Mouse (Mus musculus): Measurements from ENCODE around the gene Rplp0. TPM values are rescaled to one million over a fixed set of nuclear protein-coding genes. Genes with fewer than 3 reads are reported as not detected.
"Not testable (repeated sequence)": the region's sequence is repeated elsewhere in the genome, so short reads cannot be mapped to it uniquely, and the experiment has no call there.

Rplp0 gene
- polyA plus RNA-seq (2016; fragmentation: Nextera tagmentation; extraction: Ambion mirVana) = 1,124 and 1,374 TPM in 2 replicates

DNA sequence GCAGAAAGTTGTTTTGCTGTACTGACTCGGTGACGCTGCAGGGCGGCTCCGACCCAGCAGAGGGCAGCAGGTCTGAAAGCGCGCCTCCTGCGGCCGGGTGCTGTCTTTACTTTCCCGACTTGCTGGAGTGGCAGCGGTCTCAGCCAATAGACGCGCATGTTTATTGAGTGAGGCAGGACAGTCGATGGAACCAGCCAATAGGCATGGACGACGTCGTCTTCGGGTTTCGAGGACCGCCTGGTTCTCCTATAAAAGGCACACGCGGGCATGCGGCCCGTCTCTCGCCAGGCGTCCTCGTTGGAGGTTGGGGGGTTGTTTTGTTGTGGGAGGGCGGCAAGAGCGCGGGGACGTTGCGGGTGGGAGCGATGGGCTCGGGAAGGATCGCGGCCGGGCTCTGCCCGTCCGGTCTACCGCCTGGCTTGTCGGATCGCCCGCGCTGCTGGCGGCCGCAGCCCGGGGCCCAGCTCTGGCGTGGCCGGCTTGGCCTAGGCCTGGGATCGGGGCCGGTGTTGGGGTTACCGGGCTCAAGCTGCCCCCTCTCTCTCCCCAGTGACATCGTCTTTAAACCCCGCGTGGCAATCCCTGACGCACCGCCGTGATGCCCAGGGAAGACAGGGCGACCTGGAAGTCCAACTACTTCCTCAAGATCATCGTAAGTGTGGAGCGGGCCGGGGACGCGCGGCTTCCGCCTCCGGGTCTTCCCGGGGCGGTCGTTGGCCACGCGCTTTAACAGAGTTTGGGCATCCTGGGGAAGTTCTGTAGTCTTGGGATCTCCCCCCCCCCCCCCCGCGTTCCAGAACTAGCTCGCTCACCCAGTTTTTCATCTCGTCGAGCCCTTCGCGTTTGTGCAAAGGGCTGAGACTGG lies at the start of gene Rplp0:
Rplp0 (plus strand) TSS at position 231 of the 865 bp plus-strand sequence.
- Histone ChIP-seq H3K27me3 (ENCODE audit: insufficient read depth, poor library complexity, severe bottlenecking) (no peaks in the 10 kb centered on the region), H3K4me3 (peak within 1 kb of the TSS; percentile 96), H3K36me3 (peaks cover 41% of the 10 kb centered on the region), H3K4me1 (replicated peaks) (peaks cover 39% of the 10 kb centered on the region), H3K9me3 (no peaks in the 10 kb centered on the region), H3K27ac (peak within 1 kb of the TSS; percentile 98)
- DNase-seq (ENCODE audit: low spot score) = peak; percentile 99
- WGBS = under 1% methylated on average over 78 of the region's 78 CpGs

DNA sequence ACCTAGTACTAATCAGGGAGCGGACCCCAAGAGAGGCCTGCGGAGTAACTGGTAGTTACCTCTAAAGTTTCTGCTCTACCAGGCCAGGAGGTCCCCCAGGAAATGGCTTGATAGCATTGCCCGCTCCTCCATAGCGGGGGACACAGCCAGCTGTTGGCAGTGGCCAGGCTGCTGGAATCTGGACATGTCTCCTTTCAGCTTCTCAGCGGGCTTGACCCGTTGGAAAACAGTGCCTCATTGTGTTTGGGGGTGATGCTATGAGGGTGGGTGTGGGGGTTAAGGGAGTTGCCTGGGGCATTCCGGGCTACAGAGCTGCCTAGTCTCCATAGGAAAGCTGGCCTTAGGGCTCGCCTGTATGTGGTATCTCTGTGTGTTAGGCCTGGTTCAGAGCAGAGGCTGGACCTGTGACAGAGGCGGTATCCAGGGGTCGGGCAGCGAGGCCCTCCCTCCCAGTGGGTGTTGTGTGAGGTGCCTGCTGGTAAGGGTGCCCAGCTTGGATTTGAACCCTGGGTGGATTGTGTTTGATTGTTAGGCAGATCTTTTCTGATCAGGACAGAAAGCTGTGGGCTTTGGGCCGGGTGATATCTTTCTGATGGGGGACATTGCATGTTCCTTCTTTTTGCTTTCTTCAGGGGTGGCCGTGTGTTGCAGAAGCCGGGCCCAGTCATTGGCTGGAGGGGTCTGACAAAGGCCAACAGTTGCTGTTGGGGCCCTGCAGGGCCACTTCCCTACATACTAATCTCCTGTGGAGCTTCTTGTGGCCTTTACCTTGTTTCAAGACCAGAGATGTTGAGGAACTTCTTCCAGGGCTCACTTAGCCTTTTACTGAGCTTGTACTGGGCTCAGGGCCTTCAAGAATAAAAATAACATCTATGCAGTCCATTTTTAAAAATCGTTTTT lies 49.2 kb upstream of the Rplp0 start:
- H3K4me1 ChIP-seq (replicated peaks) = peaks cover 60% of the 10 kb centered on the region
- WGBS = 58% methylated on average over 15 of the region's 15 CpGs

DNA sequence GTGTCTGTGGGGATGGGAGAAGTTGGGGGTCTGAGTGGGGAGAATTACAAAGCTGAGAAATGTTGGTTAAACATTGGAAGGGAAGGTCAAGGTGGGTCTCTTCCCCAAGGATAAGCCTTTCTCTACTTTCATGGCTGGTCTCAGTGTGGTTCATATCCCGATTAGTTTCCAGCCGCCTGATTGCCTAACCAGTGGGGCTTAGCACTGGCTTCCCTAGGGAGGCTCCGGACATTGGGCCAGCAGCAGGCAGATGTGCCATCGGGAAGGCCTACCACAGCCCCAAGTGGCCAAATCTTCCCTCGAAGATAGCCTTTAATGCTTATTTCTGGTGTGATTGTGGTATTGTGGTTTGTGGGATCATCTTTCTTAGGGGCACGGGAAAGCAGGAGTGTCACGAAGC lies 46.9 kb upstream of the Rplp0 start:
- peaks cover 15% of the 10 kb centered on the region for H3K36me3 ChIP-seq
- no peak overlapping the region for H3K4me3 ChIP-seq
- peaks cover 57% of the 10 kb centered on the region for H3K4me1 ChIP-seq (replicated peaks)
- no peaks in the 10 kb centered on the region for H3K9me3 ChIP-seq
- WGBS = 92% methylated on average over 7 of the region's 7 CpGs
- no peak overlapping the region for H3K27ac ChIP-seq
- 0 out of 2 replicates have a peak, but pooled peaks cover 4% of the 10 kb centered on the region for H3K27me3 ChIP-seq (ENCODE audit: insufficient read depth, poor library complexity, severe bottlenecking)
- no peak for DNase-seq (ENCODE audit: low spot score)

More for the DNA sequence above, 49.2 kb upstream of the Rplp0 start:
- H3K4me3 ChIP-seq = peak overlapping the region; percentile 87
- no peaks in the 10 kb centered on the region for H3K36me3 ChIP-seq
- H3K9me3 ChIP-seq = no peaks in the 10 kb centered on the region
- H3K27me3 ChIP-seq (ENCODE audit: insufficient read depth, poor library complexity, severe bottlenecking) = 0 out of 2 replicates have a peak, but pooled peaks cover 6% of the 10 kb centered on the region
- peak; percentile 29 for DNase-seq (ENCODE audit: low spot score)
- H3K27ac ChIP-seq = peak overlapping the region; percentile 72

DNA sequence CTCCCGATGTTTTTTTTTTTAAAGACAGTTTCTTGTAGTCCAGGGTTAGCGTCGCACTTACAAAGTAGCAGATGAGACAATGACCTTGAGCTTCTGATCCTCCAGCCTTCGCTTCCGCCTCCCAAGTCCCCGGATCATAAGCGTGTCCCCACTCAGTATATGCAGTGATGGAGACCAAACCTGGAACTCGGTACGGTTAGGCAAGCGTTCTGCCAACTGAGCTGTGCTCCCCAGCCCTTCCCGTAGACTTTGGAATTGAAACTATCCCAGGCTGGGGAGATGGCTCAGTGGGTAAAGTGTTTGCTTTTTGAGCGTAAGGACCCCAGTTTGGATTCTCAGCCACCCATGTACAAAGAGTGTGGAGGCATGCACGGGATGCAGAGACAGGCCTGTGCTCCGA lies 46.0 kb upstream of the Rplp0 start:
- peaks cover 48% of the 10 kb centered on the region for H3K4me1 ChIP-seq (replicated peaks)
- WGBS = 97% methylated on average over 14 of the region's 14 CpGs
- peaks cover 20% of the 10 kb centered on the region for H3K36me3 ChIP-seq
- H3K4me3 ChIP-seq = no peak overlapping the region
- no peaks in the 10 kb centered on the region for H3K9me3 ChIP-seq
- no peak for DNase-seq (ENCODE audit: low spot score)
- no peak overlapping the region for H3K27ac ChIP-seq
- H3K27me3 ChIP-seq (ENCODE audit: insufficient read depth, poor library complexity, severe bottlenecking) = no peaks in the 10 kb centered on the region

DNA sequence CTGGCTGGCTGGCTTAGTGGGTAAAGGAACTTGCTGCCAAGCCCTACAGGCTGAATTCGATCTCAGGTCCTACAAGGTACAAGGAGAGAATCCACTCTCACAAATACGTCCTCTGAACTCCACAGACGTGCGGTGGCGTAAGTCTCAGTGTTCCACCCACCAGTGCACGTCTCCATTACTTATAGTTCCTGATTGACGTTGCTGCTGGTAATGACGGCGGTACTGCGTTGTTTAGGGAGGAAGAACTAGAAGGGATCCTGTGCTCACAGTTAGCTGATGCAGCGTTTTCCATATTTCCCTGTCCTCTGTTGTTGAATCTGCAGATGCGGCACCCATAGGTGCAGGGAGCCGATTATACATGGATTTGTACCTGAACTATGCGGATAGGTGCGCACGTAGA lies 45.5 kb upstream of the Rplp0 start:
- no peak for DNase-seq (ENCODE audit: low spot score)
- H3K4me1 ChIP-seq (replicated peaks) = peaks cover 43% of the 10 kb centered on the region
- 95% methylated on average over 16 of the region's 16 CpGs for WGBS
- no peaks in the 10 kb centered on the region for H3K9me3 ChIP-seq
- H3K27me3 ChIP-seq (ENCODE audit: insufficient read depth, poor library complexity, severe bottlenecking) = no peaks in the 10 kb centered on the region
- H3K4me3 ChIP-seq = no peak overlapping the region
- H3K27ac ChIP-seq = no peak overlapping the region
- H3K36me3 ChIP-seq = peaks cover 22% of the 10 kb centered on the region

DNA sequence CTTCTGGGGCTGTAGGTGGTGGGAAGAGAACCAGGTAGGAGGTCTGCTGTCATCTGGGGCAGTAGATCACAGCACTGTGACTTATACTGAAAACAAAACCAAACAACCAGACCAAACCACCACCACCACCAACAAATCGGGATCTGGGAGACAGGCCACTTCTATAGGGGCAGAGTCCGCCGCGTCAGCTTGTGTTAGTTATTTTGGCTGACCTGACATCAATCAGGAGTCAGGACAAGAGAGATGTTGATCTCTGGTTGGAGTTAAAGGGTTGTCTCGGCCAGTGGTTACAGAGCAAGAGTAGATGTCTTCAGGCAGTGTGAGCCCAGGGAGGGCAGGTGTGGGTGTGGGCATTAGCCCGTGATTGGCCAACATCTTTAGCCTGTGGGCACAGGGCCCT lies 44.9 kb upstream of the Rplp0 start:
- H3K4me3 ChIP-seq = no peak overlapping the region
- H3K9me3 ChIP-seq = no peaks in the 10 kb centered on the region
- no peaks in the 10 kb centered on the region for H3K27me3 ChIP-seq (ENCODE audit: insufficient read depth, poor library complexity, severe bottlenecking)
- peak overlapping the region; percentile 75; the same call in 1 of the 2 replicates for H3K27ac ChIP-seq
- no peak for DNase-seq (ENCODE audit: low spot score)
- peaks cover 22% of the 10 kb centered on the region for H3K36me3 ChIP-seq
- 87% methylated on average over 6 of the region's 6 CpGs for WGBS
- peaks cover 37% of the 10 kb centered on the region for H3K4me1 ChIP-seq (replicated peaks)

DNA sequence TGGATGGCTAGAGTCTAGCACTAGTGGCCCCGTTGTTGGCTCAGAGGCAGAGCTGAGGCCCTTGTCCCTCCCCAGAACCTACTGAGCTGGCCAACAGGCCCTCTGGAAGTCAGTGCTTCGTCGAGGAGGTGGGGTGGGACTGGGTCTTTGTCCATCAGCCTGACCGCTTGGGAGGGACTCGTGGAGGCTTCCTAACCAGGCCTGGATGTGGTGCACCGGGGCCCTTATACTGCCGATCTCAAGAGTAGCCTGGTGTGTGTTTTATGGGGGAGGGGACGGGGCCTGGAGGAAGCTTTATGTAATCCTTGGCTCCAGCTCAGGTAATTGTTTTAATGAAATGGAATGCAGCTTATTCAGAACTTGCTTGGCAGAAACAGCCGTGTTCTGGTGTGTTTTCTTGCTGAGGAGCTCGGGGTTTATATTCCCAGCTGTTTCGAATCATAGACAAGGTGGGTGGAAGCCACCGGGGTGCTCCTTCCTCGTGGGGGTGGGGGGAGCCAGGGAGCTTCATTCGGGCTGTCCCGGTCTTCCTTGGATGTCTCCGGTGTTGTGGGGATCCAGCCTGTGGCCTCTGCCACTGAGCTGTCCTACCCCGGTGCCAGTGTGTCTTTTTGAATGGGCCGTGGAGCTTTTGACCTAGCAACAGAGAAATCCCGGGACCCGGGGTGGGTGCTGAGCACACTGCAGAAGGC lies 44.2 kb upstream of the Rplp0 start:
- H3K27ac ChIP-seq = peak overlapping the region; percentile 75
- no peak for DNase-seq (ENCODE audit: low spot score)
- no peaks in the 10 kb centered on the region for H3K27me3 ChIP-seq (ENCODE audit: insufficient read depth, poor library complexity, severe bottlenecking)
- peaks cover 22% of the 10 kb centered on the region for H3K36me3 ChIP-seq
- no peaks in the 10 kb centered on the region for H3K9me3 ChIP-seq
- H3K4me3 ChIP-seq = no peak overlapping the region
- H3K4me1 ChIP-seq (replicated peaks) = peaks cover 32% of the 10 kb centered on the region
- WGBS = 68% methylated on average over 20 of the region's 20 CpGs

DNA sequence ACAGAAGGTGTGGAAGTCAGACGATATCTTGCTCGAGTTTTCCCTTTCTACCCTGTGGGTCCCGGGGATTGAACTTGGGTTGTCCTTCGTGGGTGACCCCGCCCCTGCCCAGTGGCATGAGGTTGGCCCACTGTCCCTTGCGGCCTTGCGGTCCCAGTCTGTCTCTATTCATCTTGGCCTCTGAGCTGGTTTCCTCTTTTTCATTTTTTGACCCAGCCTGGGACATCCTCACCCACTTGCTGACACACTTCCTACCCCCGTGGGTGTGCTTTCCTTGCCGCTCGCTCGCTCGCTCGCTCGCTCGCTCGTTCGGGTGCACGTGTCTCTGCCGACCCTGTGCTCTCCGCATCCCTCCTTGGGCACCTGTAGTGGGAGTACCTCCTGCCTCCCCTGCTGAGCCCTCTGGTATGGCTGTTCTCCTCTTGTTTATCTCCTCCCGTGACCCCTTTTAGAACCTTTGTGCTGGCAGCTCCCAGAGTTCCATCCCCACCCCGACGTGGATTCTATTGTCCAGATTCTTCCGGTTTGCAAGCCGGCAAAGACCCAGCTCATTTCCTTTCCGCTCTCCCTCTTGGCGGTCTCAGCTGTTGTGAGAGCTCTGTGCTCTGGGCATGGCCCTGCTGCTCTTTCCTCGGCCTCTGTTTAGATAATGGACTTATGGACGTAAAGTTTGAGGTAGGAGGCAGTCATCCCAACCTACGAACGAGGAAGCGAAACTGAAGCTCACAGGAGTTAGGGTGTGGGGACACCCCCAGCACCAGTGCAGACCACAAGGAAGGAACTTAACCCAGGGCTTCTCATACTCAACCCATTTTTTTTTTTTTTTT lies 43.0 kb upstream of the Rplp0 start:
- Histone ChIP-seq H3K36me3 (peaks cover 22% of the 10 kb centered on the region), H3K27ac (peak overlapping the region; percentile 67), H3K4me3 (no peak overlapping the region), H3K27me3 (ENCODE audit: insufficient read depth, poor library complexity, severe bottlenecking) (no peaks in the 10 kb centered on the region), H3K9me3 (no peaks in the 10 kb centered on the region), H3K4me1 (replicated peaks) (peaks cover 40% of the 10 kb centered on the region)
- no peak for DNase-seq (ENCODE audit: low spot score)
- 78% methylated on average over 32 of the region's 32 CpGs for WGBS

DNA sequence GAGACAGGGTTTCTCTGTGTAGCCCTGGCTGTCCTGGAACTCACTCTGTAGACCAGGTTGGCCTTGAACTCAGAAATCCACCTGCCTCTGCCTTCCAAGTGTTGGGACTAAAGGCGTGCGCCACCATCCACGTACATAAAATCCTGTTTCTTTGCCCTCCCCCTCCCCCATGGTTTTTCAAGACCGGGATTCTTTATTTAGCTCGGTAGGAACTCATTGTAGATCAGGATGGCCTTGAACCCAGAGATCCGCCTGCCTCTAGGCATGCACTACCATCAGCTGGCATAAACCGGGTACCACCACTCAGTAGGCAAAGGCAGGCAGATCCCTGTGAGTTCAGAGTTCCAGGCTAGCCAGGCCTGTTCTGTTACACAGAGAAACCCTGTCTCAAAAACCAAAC lies 42.4 kb upstream of the Rplp0 start:
- Histone ChIP-seq H3K27ac (no peak overlapping the region), H3K4me1 (replicated peaks) (peaks cover 42% of the 10 kb centered on the region), H3K4me3 (no peak overlapping the region), H3K36me3 (peaks cover 22% of the 10 kb centered on the region), H3K27me3 (ENCODE audit: insufficient read depth, poor library complexity, severe bottlenecking) (no peaks in the 10 kb centered on the region), H3K9me3 (no peaks in the 10 kb centered on the region)
- WGBS = 93% methylated on average over 7 of the region's 7 CpGs
- DNase-seq (ENCODE audit: low spot score) = no peak

DNA sequence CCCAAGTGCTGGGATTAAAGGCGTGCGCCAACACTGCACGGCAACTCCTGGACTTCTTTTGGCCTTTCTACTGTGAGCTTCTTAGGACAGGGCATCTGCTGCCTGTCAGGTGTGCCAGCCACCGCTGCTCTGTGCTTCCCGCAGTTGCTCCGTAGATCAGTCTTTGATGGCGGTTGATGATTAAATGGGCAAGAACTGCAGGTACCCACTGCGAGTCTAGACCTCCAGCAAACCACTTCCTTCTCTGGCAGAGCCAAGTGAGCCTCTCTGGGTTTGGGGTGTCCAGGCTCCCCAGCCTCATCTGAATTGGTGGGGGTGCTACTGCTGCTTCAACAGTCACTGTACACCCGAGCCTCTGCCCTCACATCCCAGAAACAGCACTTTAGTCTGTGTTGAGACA lies 41.8 kb upstream of the Rplp0 start:
- peaks cover 45% of the 10 kb centered on the region for H3K4me1 ChIP-seq (replicated peaks)

DNA sequence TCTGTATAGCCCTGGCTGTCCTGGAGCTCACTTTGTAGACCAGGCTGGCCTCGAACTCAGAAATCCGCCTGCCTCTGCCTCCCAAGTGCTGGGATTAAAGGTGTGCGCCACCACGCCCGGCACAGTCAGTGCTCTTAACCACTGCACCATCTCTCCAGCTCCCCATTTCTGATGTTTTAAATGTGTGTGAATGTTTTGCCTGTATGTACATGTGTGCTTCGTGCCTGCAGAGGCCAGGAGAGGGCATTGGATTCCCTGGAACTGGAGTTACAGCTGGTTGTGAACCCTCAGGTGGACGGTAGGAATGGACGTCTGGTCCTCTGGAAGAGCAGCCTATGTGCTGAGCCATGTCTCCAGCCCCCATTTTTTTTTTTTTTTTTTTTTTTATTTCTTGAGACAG lies 41.1 kb upstream of the Rplp0 start:
- WGBS = 93% methylated on average over 8 of the region's 8 CpGs
- not testable (repeated sequence) for H3K9me3 ChIP-seq; DNase-seq (ENCODE audit: low spot score); H3K4me3 ChIP-seq; H3K27ac ChIP-seq; H3K27me3 ChIP-seq (ENCODE audit: insufficient read depth, poor library complexity, severe bottlenecking)
- Histone ChIP-seq H3K36me3 (peaks cover 22% of the 10 kb centered on the region), H3K4me1 (replicated peaks) (peaks cover 52% of the 10 kb centered on the region)

More for the DNA sequence above, 41.8 kb upstream of the Rplp0 start:
- DNase-seq (ENCODE audit: low spot score) = no peak
- Histone ChIP-seq H3K4me3 (no peak overlapping the region), H3K9me3 (no peaks in the 10 kb centered on the region), H3K36me3 (peaks cover 22% of the 10 kb centered on the region), H3K27me3 (ENCODE audit: insufficient read depth, poor library complexity, severe bottlenecking) (no peaks in the 10 kb centered on the region), H3K27ac (no peak overlapping the region)
- WGBS = 94% methylated on average over 9 of the region's 9 CpGs
